Mouse (Mus musculus): ENCODE results near the gene Ndufb8.

DNA sequence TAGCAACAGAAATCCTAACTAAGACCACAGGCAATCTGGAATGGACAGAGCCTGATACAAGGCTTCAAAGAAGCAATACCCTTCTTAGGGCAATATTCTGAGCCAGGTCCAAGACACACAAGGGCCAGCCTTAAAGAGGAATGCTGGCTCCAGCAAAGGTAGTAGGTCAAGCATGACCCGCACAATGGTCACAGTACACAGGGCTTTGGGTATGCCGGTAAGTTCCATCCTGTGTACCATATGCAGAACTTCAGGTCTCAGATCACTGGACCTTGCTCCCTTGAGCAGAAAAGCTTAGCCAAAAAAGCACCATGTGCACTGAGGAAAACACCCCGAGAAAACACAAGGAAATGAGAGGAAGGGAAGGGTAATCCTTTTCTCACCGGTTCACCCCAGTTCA, 2.0 kb downstream of the Ndufb8 start:
- TF ChIP-seq TCF12 (IDR thresholded peaks at IDR 0.05; ENCODE audit: insufficient read depth, poor library complexity, severe bottlenecking) (no peak), POLR2A (IDR thresholded peaks at IDR 0.05; ENCODE audit: insufficient read length, low read depth) (no peak), CEBPB (IDR thresholded peaks at IDR 0.05; ENCODE audit: insufficient read depth, poor library complexity, severe bottlenecking) (no peak), USF1 (IDR thresholded peaks at IDR 0.05; ENCODE audit: low read depth) (no peak), MAX (IDR thresholded peaks at IDR 0.05; ENCODE audit: low read depth) (no peak), POLR2AphosphoS2 (IDR thresholded peaks at IDR 0.05; ENCODE audit: insufficient read length, low read depth) (no peak), TCF3 (IDR thresholded peaks at IDR 0.05; ENCODE audit: insufficient read length, low read depth) (no peak)
